Mouse (Mus musculus) midbrain, embryonic 16.5 days (tissue): ENCODE data around the gene Phldb1. TPM values are rescaled to one million over a fixed set of nuclear protein-coding genes. Genes with fewer than 3 reads are reported as not detected.

Experiments used
- ATAC-seq: fragments of 200-750 bp; cut with Nextera tagmentation; 2 replicates; pipeline ENCODE4 v1.8.0; 2017; ENCODE audit warnings: moderate TSS enrichment
- H3K27ac ChIP-seq: fragments of 300-500 bp; sonication (generic); 2 replicates; pipeline ENCODE4 v1.5.1; 2014; ENCODE audit warnings: mild to moderate bottlenecking, low read length, mixed read lengths
- H3K27me3 ChIP-seq: fragments of 300-500 bp; sonication (generic); 2 replicates; pipeline ENCODE4 v1.6.1; 2014; ENCODE audit warnings: low read depth, low read length, mixed read lengths; ENCODE audit not compliant: control insufficient read depth, insufficient read depth
- H3K36me3 ChIP-seq: fragments of 300-500 bp; sonication (generic); 2 replicates; pipeline ENCODE4 v1.6.1; 2014; ENCODE audit warnings: mild to moderate bottlenecking, low read length, moderate library complexity, mixed read lengths; ENCODE audit not compliant: control insufficient read depth, insufficient read depth
- H3K4me1 ChIP-seq: fragments of 300-500 bp; sonication (generic); 2 replicates; pipeline ENCODE4 v1.6.1; 2014; ENCODE audit warnings: mild to moderate bottlenecking, low read length, mixed read lengths; ENCODE audit not compliant: control insufficient read depth, insufficient read depth
- H3K4me2 ChIP-seq: fragments of 300-500 bp; sonication (generic); 2 replicates; pipeline ENCODE4 v1.6.1; 2014; ENCODE audit warnings: mild to moderate bottlenecking, low read length, mixed read lengths
- H3K4me3 ChIP-seq: fragments of 300-500 bp; sonication (generic); 2 replicates; pipeline ENCODE4 v1.5.1; 2014; ENCODE audit warnings: low read depth, mild to moderate bottlenecking, low read length, moderate library complexity, mixed read lengths
- H3K9ac ChIP-seq: fragments of 300-500 bp; sonication (generic); 2 replicates; pipeline ENCODE4 v1.6.1; 2014; ENCODE audit warnings: low read depth, low read length, mixed read lengths
- H3K9me3 ChIP-seq: fragments of 300-500 bp; sonication (generic); replicated peaks from 2 replicates; pipeline ENCODE4 v1.6.1; 2014; ENCODE audit warnings: mild to moderate bottlenecking, low read length, mixed read lengths; ENCODE audit not compliant: control insufficient read depth, poor library complexity, severe bottlenecking
- WGBS: fragments of 180-500 bp; shearing (Covaris S2); extraction: QIAGEN DNeasy Blood & Tissue Kit; methylation state at CpG from one replicate; pipeline ENCODE4 v1.1.7; 2014; 5-methylcytosine and 5-hydroxymethylcytosine counted together
- polyA plus RNA-seq: library from polyadenylated mRNA; unstranded; fragments of >200 nt; fragmentation: Nextera tagmentation; extraction: Ambion mirVana; gene quantifications from 2 replicates; pipeline ENCODE4 v1.2.1, GENCODE M21; 2015

Phldb1 gene
- polyA plus RNA-seq, 1 experiment from 2014 or later: 48.1 TPM

DNA sequence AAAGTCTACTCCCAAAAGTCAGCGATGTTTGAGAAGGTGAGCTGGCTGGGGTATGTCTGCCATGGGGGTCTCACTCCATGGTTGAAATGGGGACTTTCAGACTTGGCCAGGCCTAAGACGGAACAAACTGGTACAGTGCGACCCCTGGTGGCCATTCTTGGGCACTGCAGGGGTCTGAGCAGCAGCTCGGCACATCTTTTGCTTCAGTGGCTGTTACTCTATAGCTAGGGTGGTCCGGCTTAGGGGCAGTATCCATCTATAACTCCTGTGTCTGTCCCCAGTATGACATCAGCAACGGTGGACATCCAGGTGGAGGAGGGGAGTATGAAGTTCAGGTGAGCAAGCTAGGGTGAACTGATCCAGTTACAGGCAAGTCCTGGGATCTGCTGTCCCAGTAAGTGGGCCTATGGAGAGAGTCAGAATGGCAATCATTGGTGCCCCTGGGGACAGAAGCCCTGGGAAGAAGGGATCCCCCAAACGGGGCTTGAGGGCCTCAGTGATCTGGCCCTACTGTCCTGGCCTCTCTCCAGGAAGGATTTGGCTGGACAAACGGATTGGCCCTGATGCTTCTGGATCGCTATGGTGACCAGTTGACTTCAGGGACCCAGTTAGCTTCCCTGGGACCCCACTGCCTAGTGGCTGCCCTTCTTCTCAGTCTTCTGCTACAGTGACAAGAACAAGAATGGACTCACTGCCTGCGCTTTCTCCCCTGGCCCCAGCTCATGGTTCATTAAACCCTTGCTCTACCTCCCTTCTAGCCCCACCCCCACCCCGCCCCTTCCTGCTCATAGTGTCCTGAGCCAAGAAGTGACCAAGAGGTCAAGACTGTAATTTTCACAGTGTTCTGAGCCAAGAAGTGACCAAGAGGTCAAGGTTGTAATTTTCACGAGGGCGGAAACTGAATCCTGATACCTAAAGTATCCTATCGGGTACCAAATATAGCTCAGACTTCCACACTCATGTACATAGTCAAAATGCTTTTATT is 49.4 kb downstream of the Phldb1 start:
- Histone ChIP-seq H3K4me3 (no peak overlapping the region), H3K36me3 (peaks cover 8% of the 10 kb centered on the region), H3K9ac (no peak overlapping the region; the same call in 1 of the 2 replicates), H3K9me3 (no peaks in the 10 kb centered on the region), H3K4me2 (no peak overlapping the region), H3K27me3 (no peaks in the 10 kb centered on the region), H3K4me1 (peaks cover 17% of the 10 kb centered on the region), H3K27ac (peak overlapping the region; percentile 77)
- peak; percentile 67 for ATAC-seq
- 33% methylated on average over 14 of the region's 14 CpGs for WGBS

DNA sequence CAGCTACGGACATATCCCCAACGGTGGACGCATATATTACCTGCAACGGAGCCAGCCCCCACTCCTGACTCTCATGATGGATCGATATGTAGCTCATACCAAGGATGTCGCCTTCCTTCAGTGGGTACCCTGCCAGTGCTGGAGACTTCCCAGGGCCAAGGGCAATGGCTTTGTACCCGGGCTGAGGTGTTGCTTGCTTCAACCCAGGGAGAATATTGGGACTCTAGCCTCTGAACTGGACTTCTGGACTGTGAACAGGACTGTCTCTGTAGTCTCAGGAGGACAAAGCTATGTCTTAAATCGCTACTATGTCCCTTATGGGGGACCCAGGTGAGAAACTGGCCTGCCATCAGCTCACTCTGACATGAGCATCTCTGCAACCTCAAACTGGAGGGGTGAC is 52.0 kb downstream of the Phldb1 start:
- Histone ChIP-seq H3K4me1 (peaks cover 17% of the 10 kb centered on the region), H3K9me3 (no peaks in the 10 kb centered on the region), H3K27me3 (no peaks in the 10 kb centered on the region), H3K36me3 (peaks cover 7% of the 10 kb centered on the region), H3K27ac (no peak overlapping the region), H3K4me2 (no peak overlapping the region), H3K9ac (no peak overlapping the region), H3K4me3 (no peak overlapping the region)
- ATAC-seq: no peak
- 87% methylated on average over 8 of the region's 8 CpGs for WGBS

DNA sequence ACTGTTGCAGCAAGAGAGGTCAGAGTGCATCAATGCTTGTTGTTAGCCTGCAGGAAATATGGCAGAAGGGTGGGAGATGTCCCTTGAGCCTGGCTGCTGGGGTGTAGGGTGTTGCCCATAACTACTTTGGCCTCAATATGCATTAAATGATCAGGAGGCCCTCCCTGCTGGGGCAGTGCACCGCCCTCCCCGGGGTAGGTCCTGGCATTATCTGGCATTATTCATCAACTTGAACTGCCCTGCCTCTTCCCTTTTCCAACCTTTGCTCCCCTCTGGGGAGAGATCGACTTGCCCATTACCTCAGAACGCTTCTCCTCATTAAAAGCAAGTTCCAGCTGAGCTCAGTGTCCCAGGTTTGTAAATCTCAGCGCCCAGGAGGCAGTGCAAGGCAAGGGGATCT is 55.4 kb downstream of the Phldb1 start:
- H3K27me3 ChIP-seq: no peaks in the 10 kb centered on the region
- no peaks in the 10 kb centered on the region for H3K4me1 ChIP-seq
- WGBS: 64% methylated on average over 5 of the region's 5 CpGs
- H3K4me2 ChIP-seq: no peak overlapping the region
- no peak overlapping the region for H3K27ac ChIP-seq
- H3K9ac ChIP-seq: no peak overlapping the region
- H3K36me3 ChIP-seq: no peaks in the 10 kb centered on the region
- ATAC-seq: no peak
- no peaks in the 10 kb centered on the region for H3K9me3 ChIP-seq
- H3K4me3 ChIP-seq: no peak overlapping the region

DNA sequence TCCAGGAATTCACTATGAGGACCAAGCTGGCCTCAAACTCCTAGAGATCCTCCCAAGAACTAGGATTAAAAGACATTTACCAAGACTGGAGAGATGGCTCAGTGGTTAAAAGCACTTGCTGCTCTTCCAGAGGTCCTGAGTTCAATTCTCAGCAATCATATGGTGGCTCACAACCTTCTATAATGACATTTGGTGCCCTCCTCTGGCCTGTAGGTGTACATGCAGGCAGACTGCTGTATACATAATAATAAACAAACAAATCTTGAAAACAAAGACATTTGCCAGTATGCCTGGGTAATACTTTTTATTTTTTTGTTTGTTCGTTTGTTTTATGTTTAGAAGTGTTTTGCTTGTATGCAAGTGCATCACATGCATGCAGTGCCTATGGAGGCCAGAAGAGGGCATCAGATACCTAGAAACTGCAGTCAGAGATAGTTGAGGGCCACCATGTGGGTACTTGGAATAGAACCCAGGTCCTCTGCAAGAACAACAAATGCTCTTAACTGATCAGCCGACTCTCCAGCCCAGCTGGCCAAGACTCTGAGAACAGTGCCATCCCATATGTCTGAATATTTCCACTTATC is 56.6 kb downstream of the Phldb1 start:
- H3K4me1 ChIP-seq: no peaks in the 10 kb centered on the region
- no peaks in the 10 kb centered on the region for H3K9me3 ChIP-seq
- H3K27me3 ChIP-seq: no peaks in the 10 kb centered on the region
- WGBS: 97% methylated on average over 2 of the region's 2 CpGs
- ATAC-seq: no peak
- no peaks in the 10 kb centered on the region for H3K36me3 ChIP-seq
- no peak overlapping the region for H3K4me2 ChIP-seq
- no peak overlapping the region for H3K4me3 ChIP-seq
- no peak overlapping the region for H3K27ac ChIP-seq
- H3K9ac ChIP-seq: no peak overlapping the region

DNA sequence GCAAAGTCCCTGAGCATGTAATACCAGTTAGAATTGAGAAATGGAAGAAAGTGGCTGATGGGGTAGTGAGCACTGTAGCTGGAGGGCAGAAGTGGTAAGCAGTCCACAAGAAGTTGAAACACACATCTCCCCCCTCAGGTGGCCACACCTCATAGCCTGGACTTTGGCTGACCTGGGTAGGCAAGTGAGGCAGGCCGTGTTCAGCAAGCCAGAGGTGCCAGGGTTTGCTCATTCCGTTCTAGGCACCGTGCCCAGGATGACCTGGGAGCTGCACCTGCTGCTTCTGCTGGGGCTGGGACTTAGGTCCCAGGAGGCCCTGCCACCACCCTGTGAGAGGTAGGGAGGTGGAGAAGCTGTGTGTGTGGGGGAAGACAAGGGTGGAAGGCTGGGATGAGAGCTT is 62.0 kb downstream of the Phldb1 start, which contains the start of gene Treh:
Gene Treh (plus strand): TSS at position 229 of the 400 bp plus-strand sequence.
- Histone ChIP-seq H3K4me2 (no peak within 1 kb of the TSS), H3K36me3 (no peaks in the 10 kb centered on the region), H3K4me1 (no peaks in the 10 kb centered on the region), H3K27me3 (no peaks in the 10 kb centered on the region), H3K9me3 (peaks cover 3% of the 10 kb centered on the region; the same call in 1 of the 2 replicates), H3K4me3 (no peak within 1 kb of the TSS), H3K27ac (no peak within 1 kb of the TSS), H3K9ac (no peak within 1 kb of the TSS)
- 83% methylated on average over 3 of the region's 3 CpGs for WGBS
- no peak for ATAC-seq

DNA sequence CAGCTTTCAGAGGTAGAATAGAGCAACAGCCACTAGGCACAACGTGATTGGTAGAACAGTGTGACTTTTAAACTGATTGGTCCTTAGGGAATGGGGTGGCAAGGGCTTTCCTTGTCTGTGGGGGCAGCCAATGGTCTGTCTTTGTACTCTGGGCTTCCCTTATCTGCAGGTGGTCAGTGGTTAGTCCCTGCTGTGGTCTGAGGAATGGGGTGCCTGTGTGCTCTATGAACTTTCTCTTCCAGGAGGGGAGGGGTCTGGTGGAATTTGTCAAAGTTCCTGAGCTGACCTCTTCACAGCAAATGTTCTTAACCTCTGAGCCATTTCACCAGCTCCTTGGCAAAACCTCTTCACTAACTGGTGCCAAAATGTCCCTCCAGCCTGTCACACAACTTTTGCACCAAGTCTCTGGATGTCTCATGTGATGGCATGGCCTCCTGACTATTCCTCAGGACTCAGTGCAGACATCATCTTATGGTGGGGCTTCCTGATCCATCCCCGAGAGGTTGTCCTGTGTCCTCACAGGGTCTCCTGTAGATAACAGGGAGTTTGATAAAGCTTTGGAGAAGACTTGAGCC is 62.6 kb downstream of the Phldb1 start:
- no peak for ATAC-seq
- peaks cover 3% of the 10 kb centered on the region; the same call in 1 of the 2 replicates for H3K9me3 ChIP-seq
- H3K27ac ChIP-seq: no peak overlapping the region
- H3K36me3 ChIP-seq: no peaks in the 10 kb centered on the region
- H3K4me2 ChIP-seq: no peak overlapping the region
- WGBS: 69% methylated on average over 2 of the region's 2 CpGs
- no peak overlapping the region for H3K9ac ChIP-seq
- H3K4me1 ChIP-seq: no peaks in the 10 kb centered on the region
- H3K4me3 ChIP-seq: no peak overlapping the region
- no peaks in the 10 kb centered on the region for H3K27me3 ChIP-seq

- no peak for ATAC-seq
- Histone ChIP-seq H3K9ac (no peak overlapping the region), H3K27ac (no peak overlapping the region), H3K4me1 (no peaks in the 10 kb centered on the region), H3K36me3 (no peaks in the 10 kb centered on the region), H3K4me3 (no peak overlapping the region), H3K9me3 (peaks cover 3% of the 10 kb centered on the region; the same call in 1 of the 2 replicates), H3K27me3 (no peaks in the 10 kb centered on the region), H3K4me2 (no peak overlapping the region)
- WGBS: 93% methylated on average over 5 of the region's 5 CpGs
These were observed 63.6 kb downstream of the Phldb1 start for GRCm38 (mm10) chr9:44671416-44671815.

GRCm38 (mm10) chr9:44663706-44664105 is 71.3 kb downstream of the Phldb1 start:
- no peak overlapping the region for H3K4me3 ChIP-seq
- 93% methylated on average over 6 of the region's 6 CpGs for WGBS
- H3K9ac ChIP-seq: no peak overlapping the region
- H3K36me3 ChIP-seq: no peaks in the 10 kb centered on the region
- H3K9me3 ChIP-seq: no peaks in the 10 kb centered on the region
- no peaks in the 10 kb centered on the region for H3K4me1 ChIP-seq
- H3K4me2 ChIP-seq: no peak overlapping the region
- H3K27ac ChIP-seq: no peak overlapping the region
- no peaks in the 10 kb centered on the region for H3K27me3 ChIP-seq
- ATAC-seq: no peak
